Mouse (Mus musculus) heart, embryonic 11.5 days (tissue): Measurements from ENCODE around the gene Ngdn. TPM values are rescaled to one million over a fixed set of nuclear protein-coding genes. Genes with fewer than 3 reads are reported as not detected.
"Not testable (repeated sequence)": the region's sequence is repeated elsewhere in the genome, so short reads cannot be mapped to it uniquely, and the experiment has no call there.

Source experiments
- ATAC-seq: fragments of 200-750 bp; cut with Nextera tagmentation; replicated peaks from 2 replicates; pipeline ENCODE4 v1.8.0; 2017; ENCODE audit warnings: moderate library complexity; ENCODE audit not compliant: insufficient number of reproducible peaks, low FRiP score, low TSS enrichment
- H3K27ac ChIP-seq: fragments of 300-500 bp; sonication (generic); 2 replicates; pipeline ENCODE4 v1.5.1; 2014; ENCODE audit warnings: mild to moderate bottlenecking, low read depth, low read length
- H3K27me3 ChIP-seq: fragments of 300-500 bp; sonication (generic); 2 replicates; pipeline ENCODE4 v1.6.1; 2014; ENCODE audit warnings: mild to moderate bottlenecking, low read length, mixed read lengths; ENCODE audit not compliant: control insufficient read depth, insufficient read depth
- H3K36me3 ChIP-seq: fragments of 300-500 bp; sonication (generic); 2 replicates; pipeline ENCODE4 v1.6.1; 2014; ENCODE audit warnings: mild to moderate bottlenecking, low read length, moderate library complexity, mixed read lengths; ENCODE audit not compliant: control insufficient read depth, insufficient read depth
- H3K4me1 ChIP-seq: fragments of 300-500 bp; sonication (generic); 2 replicates; pipeline ENCODE4 v1.6.1; 2014; ENCODE audit warnings: low read length; ENCODE audit not compliant: control insufficient read depth, insufficient read depth
- H3K4me2 ChIP-seq: fragments of 300-500 bp; sonication (generic); 2 replicates; pipeline ENCODE4 v1.6.1; 2014; ENCODE audit warnings: mild to moderate bottlenecking, moderate library complexity
- H3K4me3 ChIP-seq: fragments of 300-500 bp; sonication (generic); 2 replicates; pipeline ENCODE4 v1.5.1; 2014; ENCODE audit warnings: low read depth, low read length
- H3K9ac ChIP-seq: fragments of 300-500 bp; sonication (generic); 2 replicates; pipeline ENCODE4 v1.6.1; 2014; ENCODE audit warnings: mild to moderate bottlenecking, low read depth, low read length, moderate library complexity
- H3K9me3 ChIP-seq: fragments of 300-500 bp; sonication (generic); replicated peaks from 2 replicates; pipeline ENCODE4 v1.6.1; 2016; ENCODE audit warnings: low read length; ENCODE audit not compliant: control insufficient read depth
- WGBS: fragments of 180-500 bp; shearing (Covaris S2); extraction: QIAGEN DNeasy Blood & Tissue Kit; methylation state at CpG from one replicate; pipeline ENCODE4 v1.1.7; 2014; ENCODE audit not compliant: insufficient replicate concordance; 5-methylcytosine and 5-hydroxymethylcytosine counted together
- polyA plus RNA-seq: library from polyadenylated mRNA; unstranded; fragments of >200 nt; fragmentation: Nextera tagmentation; extraction: Ambion mirVana; gene quantifications from 2 replicates; pipeline ENCODE4 v1.2.1, GENCODE M21; 2014

Ngdn gene
- 60.3 and 62.1 TPM in 2 replicates for polyA plus RNA-seq

- Histone ChIP-seq H3K4me3 (peak within 1 kb of the TSS; percentile 76), H3K4me2 (peak within 1 kb of the TSS; percentile 81), H3K4me1 (no peaks in the 10 kb centered on the region; the same call in 1 of the 2 replicates), H3K9ac (peak within 1 kb of the TSS; percentile 83), H3K36me3 (no peaks in the 10 kb centered on the region; the same call in 1 of the 2 replicates), H3K9me3 (no peaks in the 10 kb centered on the region), H3K27ac (peak within 1 kb of the TSS; percentile 83), H3K27me3 (no peaks in the 10 kb centered on the region)
- under 1% methylated on average over 36 of the region's 36 CpGs for WGBS
- ATAC-seq, result peak; percentile 92
Observed at GRCm38 (mm10) chr14:55014991-55015766, at the start of gene Ngdn. Gene Ngdn, plus strand, starts transcription at chr14:55015454.

DNA sequence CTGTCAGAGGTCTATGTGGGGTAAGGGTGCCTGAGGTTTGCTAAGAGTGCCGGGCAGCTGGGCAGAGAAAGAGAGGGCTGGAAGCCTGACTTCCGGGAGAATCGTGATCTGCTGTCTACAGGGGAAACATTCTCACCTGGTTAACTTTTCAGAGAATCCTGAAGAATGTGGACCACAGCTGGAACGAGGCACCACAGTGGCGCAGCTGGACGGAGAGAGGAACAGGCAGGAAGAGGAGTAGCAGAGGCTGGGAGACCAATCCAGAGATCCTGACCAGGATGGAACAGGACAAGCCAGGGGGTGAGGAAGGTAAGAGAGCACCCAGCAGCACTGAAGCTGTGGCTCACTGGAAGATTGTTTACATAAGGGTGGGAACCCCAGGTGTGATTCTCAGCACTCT is 49.6 kb upstream of the Ngdn start:
- Histone ChIP-seq H3K27ac (peak overlapping the region; percentile 95), H3K36me3 (peaks cover 2% of the 10 kb centered on the region; the same call in 1 of the 2 replicates), H3K4me2 (peak overlapping the region; percentile 66), H3K9ac (peak overlapping the region; percentile 86), H3K27me3 (no peaks in the 10 kb centered on the region; the same call in 1 of the 2 replicates), H3K9me3 (no peaks in the 10 kb centered on the region), H3K4me1 (peaks cover 18% of the 10 kb centered on the region), H3K4me3 (peak overlapping the region; percentile 51)
- no peak for ATAC-seq
- 51% methylated on average over 6 of the region's 6 CpGs for WGBS

DNA sequence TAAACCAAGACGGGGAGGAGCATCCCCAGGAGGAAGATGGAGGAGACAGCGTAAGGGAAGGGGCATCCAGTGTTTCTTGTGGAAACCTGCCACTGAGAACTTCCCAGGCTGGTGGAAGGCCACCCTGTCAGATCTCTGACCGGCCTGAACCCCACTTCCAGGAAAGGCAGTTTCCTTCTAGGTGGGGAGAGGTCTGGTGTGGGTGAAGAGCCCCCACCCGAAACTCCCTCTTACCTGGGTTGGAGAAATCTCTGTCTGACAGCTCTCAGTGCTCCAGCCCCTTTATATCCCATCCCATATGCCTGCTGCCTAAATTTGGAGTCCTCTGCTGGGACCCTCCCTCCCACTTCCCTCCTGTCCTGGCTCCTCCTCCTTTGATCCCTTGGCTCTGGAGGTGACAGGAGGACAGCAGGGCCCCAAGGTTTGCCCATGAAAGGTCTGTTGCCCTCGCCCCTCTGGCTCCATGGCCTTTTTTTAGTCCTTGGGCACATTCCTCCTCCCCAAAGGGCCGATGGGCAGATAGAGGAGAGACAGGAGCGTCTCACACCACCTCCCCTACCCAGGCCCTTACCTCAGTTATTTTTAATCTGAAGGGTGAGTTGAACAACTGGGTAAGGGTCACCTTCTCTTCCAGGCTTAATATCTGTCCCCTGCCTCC is 48.8 kb upstream of the Ngdn start, which contains the start of gene Myh6:
TSS of gene Myh6 (minus strand) at position 608 of the 658 bp plus-strand sequence.
- 37% methylated on average over 7 of the region's 7 CpGs for WGBS
- H3K27ac ChIP-seq, result peak within 1 kb of the TSS; percentile 95
- H3K27me3 ChIP-seq, result no peaks in the 10 kb centered on the region; the same call in 1 of the 2 replicates
- peak within 1 kb of the TSS; percentile 66 for H3K4me2 ChIP-seq
- no peaks in the 10 kb centered on the region for H3K9me3 ChIP-seq
- ATAC-seq, result peak; percentile 53
- H3K4me3 ChIP-seq, result peak within 1 kb of the TSS; percentile 51
- H3K4me1 ChIP-seq, result peaks cover 20% of the 10 kb centered on the region
- peaks cover 2% of the 10 kb centered on the region; the same call in 1 of the 2 replicates for H3K36me3 ChIP-seq
- peak within 1 kb of the TSS; percentile 86 for H3K9ac ChIP-seq

DNA sequence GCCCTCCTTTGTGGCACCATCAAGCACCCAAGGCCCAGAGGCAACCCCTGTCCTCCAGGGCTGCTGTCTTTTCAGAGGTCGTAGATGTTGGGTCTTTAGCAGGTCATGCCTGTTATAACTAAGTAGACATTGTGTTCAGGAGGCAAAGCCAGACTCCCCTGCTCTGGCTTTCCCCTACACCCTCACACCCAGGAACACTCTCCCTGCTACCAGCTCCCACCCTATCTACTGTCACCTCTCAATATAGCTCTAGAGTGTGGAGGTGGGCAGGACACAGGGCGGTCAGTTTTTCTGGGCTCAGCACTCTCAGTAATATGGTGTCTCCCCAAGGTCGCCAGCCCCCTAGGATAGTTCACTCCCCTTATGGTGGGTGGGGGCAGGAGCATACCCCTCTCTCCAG is 47.4 kb upstream of the Ngdn start:
- Histone ChIP-seq H3K4me2 (peak overlapping the region; percentile 25), H3K36me3 (peaks cover under 1% of the 10 kb centered on the region; the same call in 1 of the 2 replicates), H3K9me3 (no peaks in the 10 kb centered on the region), H3K4me1 (peaks cover 23% of the 10 kb centered on the region), H3K9ac (peak overlapping the region; percentile 50; the same call in 1 of the 2 replicates), H3K27ac (peak overlapping the region; percentile 95), H3K4me3 (no peak overlapping the region), H3K27me3 (no peaks in the 10 kb centered on the region; the same call in 1 of the 2 replicates)
- WGBS, result 48% methylated on average over 3 of the region's 3 CpGs
- ATAC-seq, result 0 out of 2 replicates have a peak, but pooled peaks have one; percentile 5

GRCm38 (mm10) chr14:54968344-54968743 is 46.9 kb upstream of the Ngdn start:
- Histone ChIP-seq H3K27me3 (no peaks in the 10 kb centered on the region; the same call in 1 of the 2 replicates), H3K4me2 (no peak overlapping the region; the same call in 1 of the 2 replicates), H3K4me1 (peaks cover 23% of the 10 kb centered on the region), H3K4me3 (no peak overlapping the region), H3K9me3 (no peaks in the 10 kb centered on the region), H3K27ac (peak overlapping the region; percentile 95), H3K36me3 (no peaks in the 10 kb centered on the region; the same call in 1 of the 2 replicates), H3K9ac (no peak overlapping the region)
- no peak; the same call in 1 of the 2 replicates for ATAC-seq

DNA sequence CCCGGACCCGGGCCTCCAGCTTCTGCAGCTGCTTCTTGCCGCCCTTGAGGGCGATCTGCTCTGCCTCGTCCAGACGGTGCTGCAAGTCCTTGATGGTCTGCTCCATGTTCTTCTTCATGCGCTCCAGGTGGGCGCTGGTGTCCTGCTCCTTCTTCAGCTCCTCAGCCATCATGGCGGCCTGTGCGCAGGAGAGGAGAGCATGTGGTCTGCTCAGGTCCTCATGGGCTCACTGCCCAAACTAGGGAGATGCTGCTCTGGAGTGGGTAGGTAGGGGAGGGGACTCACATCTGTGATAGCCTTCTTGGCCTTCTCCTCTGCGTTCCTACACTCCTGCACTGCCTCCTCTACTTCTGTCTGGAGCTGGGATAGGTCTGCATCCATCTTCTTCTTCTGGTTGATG is 42.5 kb upstream of the Ngdn start:
- H3K4me2 ChIP-seq, H3K27me3 ChIP-seq, H3K9ac ChIP-seq, H3K36me3 ChIP-seq, H3K9me3 ChIP-seq, ATAC-seq, H3K4me3 ChIP-seq: not testable (repeated sequence)
- peaks cover 20% of the 10 kb centered on the region for H3K4me1 ChIP-seq
- WGBS, result 78% methylated on average over 7 of the region's 11 CpGs
- H3K27ac ChIP-seq, result peak overlapping the region; percentile 59; the same call in 1 of the 2 replicates

DNA sequence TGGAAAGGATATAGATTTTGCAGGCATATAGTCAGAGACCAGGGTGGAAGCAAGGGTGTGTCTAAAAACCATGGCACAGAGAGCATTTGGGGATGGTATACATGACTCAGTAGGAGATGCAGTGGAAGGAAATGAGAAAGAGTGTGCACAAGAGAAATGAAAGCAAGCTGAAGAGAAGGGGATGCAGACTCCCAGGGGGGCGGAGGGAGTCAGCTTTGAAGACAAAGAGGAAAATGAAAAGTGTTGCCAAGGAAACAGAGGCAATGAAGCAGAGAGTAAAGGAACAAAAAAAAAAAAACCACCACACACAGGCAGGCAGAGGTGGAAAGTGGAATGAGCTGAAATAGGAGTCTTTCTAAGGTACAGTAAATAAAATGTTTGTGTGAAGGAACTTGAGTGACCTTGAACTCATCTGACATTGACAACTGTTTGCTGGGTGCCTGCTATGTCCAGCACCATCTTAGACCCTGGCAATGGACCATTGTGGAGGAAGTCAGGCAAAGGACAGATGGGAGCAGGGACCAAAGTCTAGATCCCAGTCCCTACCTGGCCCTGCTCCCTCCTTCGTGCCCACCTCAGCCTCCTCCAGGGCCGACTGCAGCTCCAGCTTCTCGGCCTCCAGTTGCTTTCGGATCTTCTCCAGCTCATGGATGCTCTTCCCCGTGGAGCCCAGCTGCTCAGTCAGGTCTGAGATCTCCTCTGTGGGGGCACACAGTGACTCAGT is 41.0 kb upstream of the Ngdn start:
- 66% methylated on average over 6 of the region's 6 CpGs for WGBS
- peak overlapping the region; percentile 66 for H3K27ac ChIP-seq
- H3K4me1 ChIP-seq, result peaks cover 18% of the 10 kb centered on the region
- peaks cover 5% of the 10 kb centered on the region for H3K36me3 ChIP-seq
- peak overlapping the region; percentile 59 for H3K9ac ChIP-seq
- no peak overlapping the region for H3K4me2 ChIP-seq
- no peak overlapping the region for H3K4me3 ChIP-seq
- H3K9me3 ChIP-seq, result no peaks in the 10 kb centered on the region
- no peak for ATAC-seq
- no peaks in the 10 kb centered on the region for H3K27me3 ChIP-seq

DNA sequence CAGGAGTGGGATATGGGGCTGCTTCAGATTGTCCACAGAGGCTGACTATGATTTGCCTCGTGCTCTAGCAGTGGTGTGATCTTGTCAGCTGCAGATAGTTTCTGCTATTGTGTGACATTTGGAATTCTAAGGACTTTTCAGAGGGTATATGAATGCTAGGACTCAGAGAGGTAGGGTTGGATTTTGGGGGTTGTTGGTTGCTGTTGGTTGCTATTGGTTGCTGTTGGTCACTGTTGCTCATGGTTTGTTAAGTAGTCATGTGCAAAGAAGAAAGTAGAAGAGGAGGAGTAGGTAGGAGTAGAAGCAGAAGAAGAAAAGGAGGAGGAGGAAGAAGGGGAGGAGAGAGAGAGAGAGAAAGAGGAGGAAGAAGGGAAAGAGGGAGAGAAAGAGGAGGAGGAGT is 38.6 kb upstream of the Ngdn start, which contains the start of gene Gm17428:
TSS of gene Gm17428 (plus strand) at position 301 of the 400 bp plus-strand sequence.
- Histone ChIP-seq H3K4me2 (no peak within 1 kb of the TSS), H3K9me3 (no peaks in the 10 kb centered on the region), H3K4me1 (peaks cover 9% of the 10 kb centered on the region; the same call in 1 of the 2 replicates), H3K36me3 (peaks cover 5% of the 10 kb centered on the region), H3K27me3 (no peaks in the 10 kb centered on the region), H3K4me3 (no peak within 1 kb of the TSS), H3K9ac (peak within 1 kb of the TSS; percentile 43; the same call in 1 of the 2 replicates), H3K27ac (peak within 1 kb of the TSS; percentile 62)
- no peak for ATAC-seq
- 58% methylated on average over 1 of the region's 1 CpGs for WGBS
